Mouse (Mus musculus): ENCODE results near the gene Rasgef1a. TPM values are rescaled to one million over a fixed set of nuclear protein-coding genes. Genes with fewer than 3 reads are reported as not detected.

Gene Rasgef1a
- polyA plus RNA-seq, 1 experiment from 2014 or later, result 0.06 TPM

GRCm38 (mm10) chr6:118001272-118001671 lies 10.0 kb upstream of the Rasgef1a start:
- Histone ChIP-seq H3K9ac (ENCODE audit: low read depth, low read length) (no peak overlapping the region), H3K36me3 (ENCODE audit: control insufficient read depth, insufficient read depth) (no peaks in the 10 kb centered on the region), H3K27me3 (ENCODE audit: control insufficient read depth, insufficient read depth, low read depth, low read length) (no peaks in the 10 kb centered on the region), H3K9me3 (replicated peaks; ENCODE audit: control insufficient read depth, low read length) (no peaks in the 10 kb centered on the region), H3K27ac (ENCODE audit: low read length) (no peak overlapping the region), H3K4me1 (ENCODE audit: control insufficient read depth, low read depth, low read length) (no peaks in the 10 kb centered on the region), H3K4me2 (ENCODE audit: low read depth, low read length) (no peak overlapping the region), H3K4me3 (ENCODE audit: low read depth, low read length) (no peak overlapping the region)
- WGBS (ENCODE audit: insufficient replicate concordance), result 20% methylated on average over 3 of the region's 3 CpGs
- ATAC-seq (ENCODE audit: low read depth), result no peak

- ATAC-seq (ENCODE audit: low read depth), result no peak
Measured at GRCm38 (mm10) chr6:118007302-118007701, 3.9 kb upstream of the Rasgef1a start.

GRCm38 (mm10) chr6:118007843-118008539 lies 3.2 kb upstream of the Rasgef1a start:
- H3K36me3 ChIP-seq (ENCODE audit: control insufficient read depth, insufficient read depth), result no peaks in the 10 kb centered on the region
- H3K4me2 ChIP-seq (ENCODE audit: low read depth, low read length), result no peak overlapping the region
- no peak overlapping the region for H3K9ac ChIP-seq (ENCODE audit: low read depth, low read length)
- no peak overlapping the region for H3K27ac ChIP-seq (ENCODE audit: low read length)
- no peak for ATAC-seq (ENCODE audit: low read depth)
- peaks cover 28% of the 10 kb centered on the region for H3K27me3 ChIP-seq (ENCODE audit: control insufficient read depth, insufficient read depth, low read depth, low read length)
- WGBS (ENCODE audit: insufficient replicate concordance), result 39% methylated on average over 4 of the region's 4 CpGs
- no peak overlapping the region for H3K4me3 ChIP-seq (ENCODE audit: low read depth, low read length)
- no peaks in the 10 kb centered on the region for H3K9me3 ChIP-seq (replicated peaks; ENCODE audit: control insufficient read depth, low read length)
- H3K4me1 ChIP-seq (ENCODE audit: control insufficient read depth, low read depth, low read length), result no peaks in the 10 kb centered on the region

More at GRCm38 (mm10) chr6:118007302-118007701, 3.9 kb upstream of the Rasgef1a start:
- no peak overlapping the region for H3K4me3 ChIP-seq (ENCODE audit: low read depth, low read length)
- H3K27ac ChIP-seq (ENCODE audit: low read length), result no peak overlapping the region
- WGBS (ENCODE audit: insufficient replicate concordance), result 30% methylated on average over 5 of the region's 5 CpGs
- H3K9me3 ChIP-seq (replicated peaks; ENCODE audit: control insufficient read depth, low read length), result no peaks in the 10 kb centered on the region
- no peak overlapping the region for H3K4me2 ChIP-seq (ENCODE audit: low read depth, low read length)
- no peaks in the 10 kb centered on the region for H3K36me3 ChIP-seq (ENCODE audit: control insufficient read depth, insufficient read depth)
- H3K4me1 ChIP-seq (ENCODE audit: control insufficient read depth, low read depth, low read length), result no peaks in the 10 kb centered on the region
- H3K27me3 ChIP-seq (ENCODE audit: control insufficient read depth, insufficient read depth, low read depth, low read length), result peaks cover 26% of the 10 kb centered on the region
- H3K9ac ChIP-seq (ENCODE audit: low read depth, low read length), result no peak overlapping the region

- no peaks in the 10 kb centered on the region for H3K4me1 ChIP-seq (ENCODE audit: control insufficient read depth, low read depth, low read length)
- no peaks in the 10 kb centered on the region for H3K9me3 ChIP-seq (replicated peaks; ENCODE audit: control insufficient read depth, low read length)
- H3K4me3 ChIP-seq (ENCODE audit: low read depth, low read length), result no peak overlapping the region
- 51% methylated on average over 3 of the region's 3 CpGs for WGBS (ENCODE audit: insufficient replicate concordance)
- no peak overlapping the region for H3K9ac ChIP-seq (ENCODE audit: low read depth, low read length)
- no peak overlapping the region for H3K4me2 ChIP-seq (ENCODE audit: low read depth, low read length)
- no peak overlapping the region for H3K27ac ChIP-seq (ENCODE audit: low read length)
- ATAC-seq (ENCODE audit: low read depth), result no peak
- no peaks in the 10 kb centered on the region for H3K36me3 ChIP-seq (ENCODE audit: control insufficient read depth, insufficient read depth)
- peaks cover 28% of the 10 kb centered on the region for H3K27me3 ChIP-seq (ENCODE audit: control insufficient read depth, insufficient read depth, low read depth, low read length)
Measured at GRCm38 (mm10) chr6:118010256-118010655, 982 bp upstream of the Rasgef1a start.

- WGBS (ENCODE audit: insufficient replicate concordance), result 12% methylated on average over 32 of the region's 38 CpGs
- no peak overlapping the region for H3K27ac ChIP-seq (ENCODE audit: low read length)
- H3K9ac ChIP-seq (ENCODE audit: low read depth, low read length), result no peak overlapping the region
- no peaks in the 10 kb centered on the region for H3K4me1 ChIP-seq (ENCODE audit: control insufficient read depth, low read depth, low read length)
- no peak for ATAC-seq (ENCODE audit: low read depth)
- no peaks in the 10 kb centered on the region for H3K9me3 ChIP-seq (replicated peaks; ENCODE audit: control insufficient read depth, low read length)
- no peak overlapping the region for H3K4me2 ChIP-seq (ENCODE audit: low read depth, low read length)
- H3K27me3 ChIP-seq (ENCODE audit: control insufficient read depth, insufficient read depth, low read depth, low read length), result peaks cover 28% of the 10 kb centered on the region
- no peaks in the 10 kb centered on the region for H3K36me3 ChIP-seq (ENCODE audit: control insufficient read depth, insufficient read depth)
- H3K4me3 ChIP-seq (ENCODE audit: low read depth, low read length), result 0 out of 2 replicates have a peak overlapping the region, but pooled peaks have one; percentile 6
Measured at GRCm38 (mm10) chr6:118011616-118012316, 528 bp downstream of the Rasgef1a start.

GRCm38 (mm10) chr6:118012317-118012700 lies 1.1 kb downstream of the Rasgef1a start:
- Histone ChIP-seq H3K4me3 (ENCODE audit: low read depth, low read length) (no peak overlapping the region), H3K27ac (ENCODE audit: low read length) (no peak overlapping the region), H3K36me3 (ENCODE audit: control insufficient read depth, insufficient read depth) (no peaks in the 10 kb centered on the region), H3K4me1 (ENCODE audit: control insufficient read depth, low read depth, low read length) (no peaks in the 10 kb centered on the region), H3K27me3 (ENCODE audit: control insufficient read depth, insufficient read depth, low read depth, low read length) (peaks cover 28% of the 10 kb centered on the region), H3K9me3 (replicated peaks; ENCODE audit: control insufficient read depth, low read length) (no peaks in the 10 kb centered on the region), H3K4me2 (ENCODE audit: low read depth, low read length) (no peak overlapping the region), H3K9ac (ENCODE audit: low read depth, low read length) (no peak overlapping the region)
- 26% methylated on average over 3 of the region's 3 CpGs for WGBS (ENCODE audit: insufficient replicate concordance)
- no peak for ATAC-seq (ENCODE audit: low read depth)

GRCm38 (mm10) chr6:118012987-118013866 lies 2.0 kb downstream of the Rasgef1a start:
- Histone ChIP-seq H3K4me3 (ENCODE audit: low read depth, low read length) (no peak overlapping the region), H3K9ac (ENCODE audit: low read depth, low read length) (no peak overlapping the region), H3K4me1 (ENCODE audit: control insufficient read depth, low read depth, low read length) (no peaks in the 10 kb centered on the region), H3K4me2 (ENCODE audit: low read depth, low read length) (no peak overlapping the region), H3K36me3 (ENCODE audit: control insufficient read depth, insufficient read depth) (no peaks in the 10 kb centered on the region), H3K27me3 (ENCODE audit: control insufficient read depth, insufficient read depth, low read depth, low read length) (peaks cover 28% of the 10 kb centered on the region), H3K27ac (ENCODE audit: low read length) (no peak overlapping the region), H3K9me3 (replicated peaks; ENCODE audit: control insufficient read depth, low read length) (no peaks in the 10 kb centered on the region)
- 48% methylated on average over 11 of the region's 11 CpGs for WGBS (ENCODE audit: insufficient replicate concordance)
- ATAC-seq (ENCODE audit: low read depth), result no peak

- Histone ChIP-seq H3K27ac (ENCODE audit: low read length) (no peak overlapping the region), H3K4me2 (ENCODE audit: low read depth, low read length) (no peak overlapping the region), H3K4me3 (ENCODE audit: low read depth, low read length) (no peak overlapping the region), H3K36me3 (ENCODE audit: control insufficient read depth, insufficient read depth) (no peaks in the 10 kb centered on the region), H3K9ac (ENCODE audit: low read depth, low read length) (no peak overlapping the region), H3K9me3 (replicated peaks; ENCODE audit: control insufficient read depth, low read length) (no peaks in the 10 kb centered on the region), H3K4me1 (ENCODE audit: control insufficient read depth, low read depth, low read length) (no peaks in the 10 kb centered on the region), H3K27me3 (ENCODE audit: control insufficient read depth, insufficient read depth, low read depth, low read length) (peaks cover 26% of the 10 kb centered on the region)
- 65% methylated on average over 4 of the region's 4 CpGs for WGBS (ENCODE audit: insufficient replicate concordance)
- ATAC-seq (ENCODE audit: low read depth), result no peak
Measured at GRCm38 (mm10) chr6:118014881-118015280, 3.6 kb downstream of the Rasgef1a start.
